Mouse (Mus musculus): ENCODE data around the gene Phf12. TPM values are rescaled to one million over a fixed set of nuclear protein-coding genes. Genes with fewer than 3 reads are reported as not detected.
"Not testable (repeated sequence)": the region's sequence is repeated elsewhere in the genome, so short reads cannot be mapped to it uniquely, and the experiment has no call there.

The Phf12 gene
- polyA plus RNA-seq, 1 experiment from 2014 or later: 15.5 TPM

DNA sequence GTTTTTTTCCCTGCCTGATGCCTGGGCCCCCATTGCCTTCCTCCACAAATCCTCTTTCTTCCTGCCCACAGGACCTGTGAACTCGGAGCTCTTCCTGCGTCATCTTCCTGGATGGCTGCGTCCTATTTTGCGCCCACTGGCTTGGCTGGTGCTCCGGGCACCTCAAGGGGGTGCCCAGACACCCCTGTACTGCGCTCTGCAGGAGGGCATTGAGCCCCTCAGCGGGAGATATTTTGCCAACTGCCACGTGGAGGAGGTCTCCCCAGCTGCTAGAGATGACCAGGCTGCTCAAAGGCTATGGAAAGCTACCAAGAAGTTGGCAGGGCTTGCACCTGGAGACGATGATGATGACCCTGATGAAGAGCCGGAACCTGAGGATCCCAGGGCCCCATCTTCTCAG, 54.2 kb downstream of the Phf12 start:
- Histone ChIP-seq H3K9ac (no peak overlapping the region), H3K9me3 (no peaks in the 10 kb centered on the region), H3K36me3 (peaks cover 10% of the 10 kb centered on the region; the same call in 1 of the 2 replicates), H3K27me3 (no peaks in the 10 kb centered on the region), H3K4me3 (no peak overlapping the region), H3K4me1 (peaks cover 42% of the 10 kb centered on the region), H3K27ac (no peak overlapping the region), H3K4me2 (no peak overlapping the region)
- ATAC-seq (ENCODE audit: borderline replicate concordance, extremely low read depth, low FRiP score, low TSS enrichment): no peak
- 75% methylated on average over 10 of the region's 10 CpGs for WGBS

DNA sequence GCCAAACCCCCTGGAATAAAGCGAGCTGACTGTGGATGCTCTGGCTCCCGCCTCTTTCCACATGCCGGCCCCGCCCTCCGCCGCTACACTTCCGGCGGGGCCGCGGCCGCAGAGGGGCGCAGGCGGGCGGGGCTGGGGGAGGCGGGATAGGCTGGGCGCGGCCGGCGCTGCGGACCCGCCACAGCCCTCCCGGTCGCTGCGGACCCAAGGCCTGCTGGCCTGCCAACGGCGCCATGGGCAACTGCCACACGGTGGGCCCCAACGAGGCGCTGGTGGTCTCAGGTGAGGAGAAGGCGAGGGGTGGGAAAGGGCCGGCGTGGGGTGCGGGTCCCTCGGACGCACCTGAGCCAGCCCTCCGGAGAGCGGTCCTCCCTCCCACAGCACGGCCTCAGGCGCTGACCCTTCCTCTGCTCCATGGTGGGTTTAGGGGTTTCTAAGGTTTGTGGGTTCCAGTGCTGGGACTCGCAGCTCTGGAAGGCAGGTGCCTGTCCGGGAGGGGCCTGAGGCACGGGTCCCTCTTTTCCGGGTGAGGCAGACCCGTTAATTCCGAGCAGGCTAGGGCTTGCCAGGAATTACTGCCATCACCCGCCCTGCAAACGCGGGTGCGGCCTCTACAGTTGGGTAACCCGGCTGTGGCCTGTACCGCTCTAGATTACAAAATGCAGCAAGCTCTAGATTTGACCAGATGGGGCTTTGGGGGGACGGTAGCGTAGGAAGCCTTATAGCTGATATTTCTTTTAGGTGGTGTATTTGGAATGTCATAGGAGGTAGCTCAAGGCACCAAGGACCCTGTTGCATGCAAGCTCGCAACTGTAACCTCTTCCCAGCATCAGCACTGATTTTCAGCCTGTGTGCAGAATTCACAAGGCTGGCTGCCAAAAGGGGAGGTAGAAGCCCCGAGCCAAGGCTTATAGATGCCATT, 55.5 kb downstream of the Phf12 start, which contains the start of gene Flot2:
TSS of gene Flot2 (plus strand) at position 101 of the 922 bp plus-strand sequence.
- 2% methylated on average over 53 of the region's 55 CpGs for WGBS

DNA sequence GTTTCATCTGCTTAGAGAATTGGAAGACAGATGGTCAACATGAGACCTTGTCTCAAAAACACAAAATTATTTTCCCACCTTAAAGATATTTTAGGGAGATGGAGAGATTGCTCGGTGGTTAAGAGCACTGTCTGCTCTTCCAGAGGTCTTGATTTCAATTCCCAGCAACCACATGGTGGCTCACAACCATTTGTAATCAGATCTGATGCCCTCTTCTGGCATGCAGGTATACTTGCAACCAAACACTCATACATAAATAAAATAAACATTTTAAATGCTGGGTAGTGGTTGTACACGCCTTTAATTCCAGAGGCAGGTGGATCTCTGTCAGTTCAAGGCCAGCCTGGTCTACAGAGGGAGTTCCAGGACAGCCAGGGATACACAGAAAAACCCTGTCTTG, 58.3 kb downstream of the Phf12 start:
- Histone ChIP-seq H3K27me3 (no peaks in the 10 kb centered on the region), H3K36me3 (0 out of 2 replicates have a peak, but pooled peaks cover 6% of the 10 kb centered on the region), H3K9ac (no peak overlapping the region), H3K27ac (no peak overlapping the region), H3K4me3 (no peak overlapping the region), H3K9me3 (no peaks in the 10 kb centered on the region), H3K4me1 (peaks cover 34% of the 10 kb centered on the region), H3K4me2 (no peak overlapping the region)
- 49% methylated on average over 2 of the region's 2 CpGs for WGBS
- ATAC-seq (ENCODE audit: borderline replicate concordance, extremely low read depth, low FRiP score, low TSS enrichment): no peak

More for the DNA sequence above, 55.5 kb downstream of the Phf12 start, which contains the start of gene Flot2:
- ATAC-seq (ENCODE audit: borderline replicate concordance, extremely low read depth, low FRiP score, low TSS enrichment): peak; percentile 87
- H3K27ac ChIP-seq: peak within 1 kb of the TSS; percentile 87
- no peaks in the 10 kb centered on the region for H3K9me3 ChIP-seq
- H3K4me3 ChIP-seq: peak within 1 kb of the TSS; percentile 93
- no peaks in the 10 kb centered on the region for H3K27me3 ChIP-seq
- H3K36me3 ChIP-seq: peaks cover 14% of the 10 kb centered on the region; the same call in 1 of the 2 replicates
- H3K4me1 ChIP-seq: peaks cover 34% of the 10 kb centered on the region
- peak within 1 kb of the TSS; percentile 90 for H3K9ac ChIP-seq
- peak within 1 kb of the TSS; percentile 94 for H3K4me2 ChIP-seq

DNA sequence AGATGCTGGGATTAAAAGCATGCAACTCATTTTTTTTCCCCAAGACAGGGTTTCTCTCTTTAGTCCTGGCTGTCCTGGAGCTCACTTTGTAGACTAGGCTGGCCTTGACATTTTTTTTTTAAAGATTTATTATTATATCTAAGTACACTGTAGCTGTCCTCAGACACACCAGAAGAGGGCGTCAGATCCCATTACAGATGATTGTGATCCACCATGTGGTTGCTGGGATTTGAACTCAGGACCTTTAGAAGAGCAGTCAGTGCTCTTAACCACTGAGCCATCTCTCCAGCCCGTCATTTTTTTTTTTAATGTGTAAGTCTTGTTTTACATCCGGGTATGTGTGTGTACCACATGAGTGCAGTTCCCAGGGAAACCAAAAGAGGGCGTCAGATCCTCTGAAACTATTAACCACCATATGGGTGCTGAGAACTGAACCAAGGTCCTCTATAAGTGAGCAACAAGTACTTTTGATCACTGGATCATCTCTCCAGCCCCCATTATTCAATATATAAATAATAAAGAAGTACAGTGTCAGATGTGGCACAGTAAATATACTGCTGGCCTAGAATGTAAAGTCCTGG, 59.8 kb downstream of the Phf12 start:
- H3K4me2 ChIP-seq; H3K9ac ChIP-seq; H3K27ac ChIP-seq; H3K27me3 ChIP-seq; ATAC-seq (ENCODE audit: borderline replicate concordance, extremely low read depth, low FRiP score, low TSS enrichment); H3K4me3 ChIP-seq; H3K36me3 ChIP-seq; H3K9me3 ChIP-seq: not testable (repeated sequence)
- whole genome bisulfite sequencing: 90% methylated on average over 4 of the region's 4 CpGs
- peaks cover 24% of the 10 kb centered on the region for H3K4me1 ChIP-seq

DNA sequence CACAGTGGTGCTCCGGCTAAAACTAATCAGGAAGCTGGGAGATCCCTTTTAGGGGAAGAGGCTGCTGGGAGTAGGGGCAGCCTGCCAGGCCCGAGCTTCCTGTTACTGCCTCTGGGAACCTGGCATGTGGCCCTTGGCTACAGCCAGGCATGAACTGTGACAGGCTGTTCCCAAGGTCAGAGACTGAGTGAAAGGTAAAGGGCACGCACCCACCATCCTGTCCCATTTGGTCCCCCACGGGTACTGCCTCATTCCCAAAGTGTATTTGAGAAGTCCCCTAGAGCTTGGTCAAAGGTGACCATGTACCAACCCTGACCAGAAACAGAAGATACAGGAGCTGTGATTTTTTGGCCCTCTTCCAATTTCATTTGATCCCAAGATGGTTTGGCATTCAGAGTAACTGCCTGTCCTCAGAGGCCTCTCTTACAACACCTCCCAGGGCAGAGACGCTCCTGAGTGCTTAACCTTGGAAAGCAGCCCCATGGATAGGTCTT, 62.3 kb downstream of the Phf12 start:
- Histone ChIP-seq H3K4me2 (no peak overlapping the region), H3K9me3 (no peaks in the 10 kb centered on the region), H3K4me3 (no peak overlapping the region), H3K9ac (no peak overlapping the region), H3K4me1 (peaks cover 7% of the 10 kb centered on the region; the same call in 1 of the 2 replicates), H3K27ac (0 out of 2 replicates have a peak overlapping the region, but pooled peaks have one; percentile 58), H3K36me3 (0 out of 2 replicates have a peak, but pooled peaks cover 6% of the 10 kb centered on the region), H3K27me3 (no peaks in the 10 kb centered on the region)
- ATAC-seq (ENCODE audit: borderline replicate concordance, extremely low read depth, low FRiP score, low TSS enrichment): no peak
- WGBS: 62% methylated on average over 5 of the region's 5 CpGs

DNA sequence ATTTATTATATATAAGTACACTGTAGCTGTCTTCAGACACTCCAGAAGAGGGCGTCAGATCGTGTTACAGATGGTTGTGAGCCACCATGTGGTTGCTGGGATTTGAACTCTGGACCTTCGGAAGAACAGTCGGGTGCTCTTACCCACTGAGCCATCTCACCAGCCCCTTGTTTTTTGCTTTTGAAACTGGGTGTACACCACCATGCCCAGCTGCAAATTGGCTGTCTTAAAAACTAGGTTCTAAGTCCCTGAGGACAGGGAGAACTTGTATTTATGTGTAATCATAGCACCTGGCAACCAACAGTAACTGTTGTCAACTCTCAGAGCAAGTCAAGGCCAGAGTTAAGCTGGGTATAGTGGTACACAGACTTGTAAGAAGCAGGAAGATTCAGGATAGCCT, 66.1 kb downstream of the Phf12 start:
- not testable (repeated sequence) for H3K27me3 ChIP-seq; H3K36me3 ChIP-seq; H3K4me1 ChIP-seq; H3K4me3 ChIP-seq; ATAC-seq (ENCODE audit: borderline replicate concordance, extremely low read depth, low FRiP score, low TSS enrichment); H3K9me3 ChIP-seq; H3K9ac ChIP-seq; H3K27ac ChIP-seq; H3K4me2 ChIP-seq
- WGBS: 96% methylated on average over 4 of the region's 4 CpGs

DNA sequence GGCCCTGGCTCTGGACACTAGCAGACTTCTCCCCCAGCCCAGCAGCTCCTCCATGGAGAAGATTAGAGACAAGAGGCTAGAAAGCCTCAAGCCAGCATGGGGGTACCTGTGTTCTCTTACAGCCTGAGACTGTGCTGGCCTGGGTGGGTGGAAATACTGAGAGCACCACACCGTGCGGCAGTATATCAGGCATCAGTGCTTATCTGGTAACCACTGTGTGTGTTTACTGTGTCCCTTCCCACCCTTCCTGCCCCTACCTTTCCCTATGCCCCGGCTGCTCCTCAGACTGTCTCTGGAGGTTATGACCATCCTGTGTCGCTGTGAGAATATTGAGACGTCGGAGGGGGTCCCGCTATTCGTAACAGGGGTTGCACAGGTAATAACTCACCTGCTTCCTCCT, 70.5 kb downstream of the Phf12 start:
- Histone ChIP-seq H3K27me3 (no peaks in the 10 kb centered on the region), H3K27ac (no peak overlapping the region), H3K4me1 (no peaks in the 10 kb centered on the region), H3K9ac (no peak overlapping the region), H3K9me3 (no peaks in the 10 kb centered on the region), H3K4me3 (no peak overlapping the region), H3K4me2 (no peak overlapping the region), H3K36me3 (peaks cover 29% of the 10 kb centered on the region; the same call in 1 of the 2 replicates)
- no peak for ATAC-seq (ENCODE audit: borderline replicate concordance, extremely low read depth, low FRiP score, low TSS enrichment)
- WGBS: 77% methylated on average over 8 of the region's 8 CpGs

DNA sequence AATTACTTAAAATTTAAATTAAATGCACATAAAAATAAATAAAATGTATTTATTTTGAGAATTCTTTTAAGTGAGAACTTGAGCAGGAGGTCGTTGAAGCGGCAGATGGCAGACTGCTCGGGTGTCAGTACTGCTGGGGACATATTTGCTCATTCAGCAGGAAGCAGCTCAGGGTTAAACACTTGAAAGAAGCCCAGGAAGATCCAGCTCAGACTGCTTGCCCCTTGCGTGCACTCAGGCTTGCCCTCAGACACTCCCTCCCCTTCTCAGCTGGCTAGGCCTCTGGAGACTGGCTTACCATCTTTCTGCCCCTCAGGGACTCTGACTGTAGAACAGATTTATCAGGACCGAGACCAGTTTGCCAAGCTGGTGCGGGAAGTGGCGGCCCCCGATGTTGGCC, 74.4 kb downstream of the Phf12 start:
- H3K27ac ChIP-seq: no peak overlapping the region
- H3K36me3 ChIP-seq: peaks cover 38% of the 10 kb centered on the region; the same call in 1 of the 2 replicates
- H3K4me3 ChIP-seq: no peak overlapping the region
- no peak overlapping the region for H3K4me2 ChIP-seq
- WGBS: 72% methylated on average over 8 of the region's 8 CpGs
- H3K9ac ChIP-seq: no peak overlapping the region
- no peaks in the 10 kb centered on the region for H3K9me3 ChIP-seq
- H3K4me1 ChIP-seq: no peaks in the 10 kb centered on the region
- no peaks in the 10 kb centered on the region for H3K27me3 ChIP-seq
- no peak for ATAC-seq (ENCODE audit: borderline replicate concordance, extremely low read depth, low FRiP score, low TSS enrichment)

DNA sequence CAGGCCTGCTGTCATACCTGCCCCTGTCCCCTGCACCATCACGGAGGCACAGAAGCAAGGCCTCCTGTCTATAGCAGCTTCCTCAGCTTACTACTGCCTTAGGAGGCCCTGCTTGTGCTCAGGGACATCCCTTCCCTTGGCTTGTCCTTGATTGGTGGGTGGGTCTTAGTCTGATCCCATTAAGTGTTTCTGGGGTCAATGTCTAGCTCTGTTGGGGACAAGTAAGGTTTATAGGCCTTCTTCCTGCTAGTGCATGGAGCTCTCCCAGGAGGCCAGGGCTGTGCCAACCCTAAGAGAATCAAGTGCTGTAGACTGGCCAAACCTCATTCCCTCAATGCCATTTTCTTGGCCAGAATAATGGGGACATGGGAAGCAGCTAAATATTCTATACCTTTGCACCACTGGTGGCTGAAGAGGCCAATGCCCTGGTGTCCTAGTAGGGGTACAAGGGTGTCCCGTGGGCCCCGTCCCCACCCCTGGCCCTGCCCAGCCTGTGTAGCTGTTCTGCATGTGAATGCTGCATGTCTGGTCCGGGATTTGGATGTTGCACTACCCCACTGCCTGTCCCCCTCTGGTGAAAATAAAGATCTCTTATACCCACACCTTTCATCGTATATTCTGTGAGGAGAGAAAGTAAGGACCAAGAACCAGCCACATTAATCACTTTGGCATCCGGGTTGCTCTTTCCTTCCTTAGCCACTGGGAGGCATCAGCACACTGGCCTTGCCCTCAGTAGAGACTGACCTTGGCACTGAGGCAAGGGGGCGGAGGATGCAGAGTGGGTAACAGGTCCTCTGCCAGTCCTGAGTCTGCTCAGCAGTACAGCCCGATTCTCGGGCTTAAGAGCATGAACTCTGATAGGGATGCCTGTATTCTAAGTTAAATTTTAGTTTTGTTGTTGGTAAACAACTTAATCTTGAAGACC, 77.5 kb downstream of the Phf12 start:
- Histone ChIP-seq H3K4me3 (no peak overlapping the region), H3K4me1 (no peaks in the 10 kb centered on the region), H3K9ac (no peak overlapping the region), H3K36me3 (peaks cover 35% of the 10 kb centered on the region; the same call in 1 of the 2 replicates), H3K27ac (no peak overlapping the region), H3K27me3 (no peaks in the 10 kb centered on the region), H3K9me3 (no peaks in the 10 kb centered on the region), H3K4me2 (no peak overlapping the region)
- 48% methylated on average over 9 of the region's 9 CpGs for WGBS
- peak; percentile 77; the same call in 1 of the 2 replicates for ATAC-seq (ENCODE audit: borderline replicate concordance, extremely low read depth, low FRiP score, low TSS enrichment)

DNA sequence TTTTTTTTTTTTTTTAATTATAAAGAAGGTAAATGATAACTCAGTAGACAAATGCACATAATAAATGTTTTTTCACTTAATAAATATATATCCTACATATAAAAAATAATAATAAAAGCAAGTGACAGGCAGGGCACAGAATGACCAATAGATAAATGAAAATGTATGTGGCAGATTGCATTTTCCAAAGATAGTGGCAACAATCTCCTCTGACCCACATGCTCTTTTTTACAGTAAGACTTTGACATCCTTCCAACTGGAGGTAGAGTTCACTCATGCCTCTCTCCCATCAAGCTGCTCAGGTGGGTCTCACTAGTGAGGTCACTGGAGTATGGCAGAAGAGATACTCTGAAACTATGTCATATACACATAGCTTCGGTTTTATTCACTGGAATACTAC, 80.0 kb downstream of the Phf12 start:
- WGBS: 74% methylated on average over 1 of the region's 1 CpGs
- Histone ChIP-seq H3K27ac (no peak overlapping the region), H3K4me2 (no peak overlapping the region), H3K9me3 (no peaks in the 10 kb centered on the region), H3K4me1 (no peaks in the 10 kb centered on the region), H3K9ac (no peak overlapping the region), H3K27me3 (no peaks in the 10 kb centered on the region), H3K36me3 (peaks cover 19% of the 10 kb centered on the region; the same call in 1 of the 2 replicates), H3K4me3 (no peak overlapping the region)
- ATAC-seq (ENCODE audit: borderline replicate concordance, extremely low read depth, low FRiP score, low TSS enrichment): no peak

DNA sequence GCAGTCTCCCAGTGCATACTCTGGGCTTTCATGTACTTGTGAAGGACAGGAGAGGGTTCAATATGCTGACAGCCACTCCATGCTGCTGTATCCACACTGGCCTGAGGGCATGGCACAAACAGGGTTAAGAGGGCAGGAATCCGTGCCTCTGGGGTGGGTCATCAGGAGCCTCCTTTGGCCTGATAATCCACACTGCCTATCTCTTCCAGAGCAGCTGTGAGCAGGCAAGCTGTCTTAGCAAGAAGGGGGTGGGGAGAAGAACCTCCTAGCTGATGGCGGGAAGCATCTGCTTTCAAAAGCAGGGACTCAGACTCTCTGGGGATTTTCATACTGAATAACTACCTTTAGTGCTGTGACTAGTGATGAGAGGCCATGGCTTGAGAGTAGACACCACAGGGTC, 83.4 kb downstream of the Phf12 start:
- Histone ChIP-seq H3K27ac (no peak overlapping the region), H3K9me3 (no peaks in the 10 kb centered on the region), H3K27me3 (no peaks in the 10 kb centered on the region), H3K4me1 (no peaks in the 10 kb centered on the region), H3K36me3 (no peaks in the 10 kb centered on the region), H3K9ac (no peak overlapping the region), H3K4me3 (no peak overlapping the region), H3K4me2 (no peak overlapping the region)
- no peak for ATAC-seq (ENCODE audit: borderline replicate concordance, extremely low read depth, low FRiP score, low TSS enrichment)
- WGBS: 32% methylated on average over 2 of the region's 2 CpGs

All from lung, embryonic 15.5 days (tissue).